Mouse (Mus musculus): ENCODE data around the gene Doc2b.

Doc2b gene

DNA sequence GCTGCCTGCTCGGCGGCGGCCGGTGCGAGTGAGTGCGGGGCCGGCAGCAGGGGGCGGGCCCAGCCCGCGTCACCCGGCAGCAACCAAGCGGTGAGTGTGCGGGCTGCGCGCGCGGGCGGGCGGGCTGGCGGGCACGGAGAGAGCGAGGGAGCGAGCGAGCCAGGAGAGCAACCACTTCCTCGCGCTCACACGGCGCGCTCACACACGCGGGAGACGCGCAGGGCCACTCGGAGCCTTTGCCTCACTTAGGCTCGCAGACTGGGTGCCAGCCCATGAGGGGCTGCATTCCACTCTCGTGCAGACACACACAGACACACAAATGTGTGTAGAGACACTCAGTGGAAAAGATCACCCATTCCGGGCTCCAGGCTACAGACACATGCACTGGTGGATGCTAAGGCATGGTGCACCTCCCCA, at the start of gene Doc2b:
Gene Doc2b (minus strand): TSS at position 21 of the 417 bp plus-strand sequence.
- peak; percentile 69 to 72 for DNase-seq

DNA sequence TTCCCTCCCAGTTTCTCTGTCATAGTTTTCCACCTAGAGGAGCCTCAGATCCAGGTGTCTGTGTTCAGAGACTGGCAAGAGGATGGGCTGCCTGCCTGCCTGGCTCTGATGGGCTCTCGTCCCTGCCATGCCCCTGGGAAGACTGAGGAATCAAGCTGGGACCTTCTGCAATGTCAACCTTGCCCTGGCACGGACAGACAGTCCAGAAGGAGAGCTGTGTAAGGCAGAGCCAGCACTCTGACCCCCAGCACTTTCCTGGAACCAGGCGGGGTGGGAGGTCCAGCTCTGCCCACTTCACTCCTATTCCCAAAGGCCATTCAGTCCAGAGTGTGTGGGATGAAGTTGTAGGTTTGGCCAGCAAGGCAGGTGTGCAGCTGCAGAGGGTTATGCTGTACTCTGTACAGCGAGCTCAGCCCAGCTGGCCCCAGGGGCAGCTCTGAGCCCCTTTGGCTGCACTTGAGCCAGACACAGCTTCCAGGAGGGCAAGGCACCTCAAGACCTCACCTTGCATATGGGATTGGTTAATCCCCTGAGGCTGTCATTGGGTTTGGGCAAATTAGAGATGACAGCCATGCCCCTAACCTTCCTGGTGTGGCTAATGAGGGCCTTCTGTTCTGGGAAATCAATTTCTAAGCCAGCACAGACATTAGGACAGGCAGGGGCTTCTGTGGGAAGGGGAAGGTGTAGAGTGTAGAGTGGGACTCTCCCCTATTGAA, 47.2 kb upstream of the Doc2b start:
- peak; percentile 75 to 85 for DNase-seq

DNA sequence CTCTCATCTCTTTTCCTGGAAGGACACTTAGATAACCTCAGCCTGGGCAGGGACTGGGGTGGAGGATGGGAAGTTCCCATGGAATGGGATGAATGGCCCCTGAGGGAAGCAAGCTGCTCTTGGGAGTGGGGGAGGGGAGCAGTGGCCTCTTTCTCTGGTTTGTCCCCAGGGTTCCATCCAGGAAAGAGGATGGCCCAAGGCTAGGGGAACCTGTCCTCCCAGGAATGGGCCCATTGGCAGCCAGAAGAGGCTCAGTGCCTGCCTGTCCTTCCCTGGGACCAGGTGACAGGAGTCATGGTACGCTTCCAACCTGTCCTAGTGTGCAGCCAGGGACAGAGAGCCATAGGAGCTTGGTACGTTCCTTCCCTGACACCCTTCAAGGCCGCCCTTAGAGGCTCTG, 45.7 kb upstream of the Doc2b start:
- peak; percentile 48 to 54 for DNase-seq

DNA sequence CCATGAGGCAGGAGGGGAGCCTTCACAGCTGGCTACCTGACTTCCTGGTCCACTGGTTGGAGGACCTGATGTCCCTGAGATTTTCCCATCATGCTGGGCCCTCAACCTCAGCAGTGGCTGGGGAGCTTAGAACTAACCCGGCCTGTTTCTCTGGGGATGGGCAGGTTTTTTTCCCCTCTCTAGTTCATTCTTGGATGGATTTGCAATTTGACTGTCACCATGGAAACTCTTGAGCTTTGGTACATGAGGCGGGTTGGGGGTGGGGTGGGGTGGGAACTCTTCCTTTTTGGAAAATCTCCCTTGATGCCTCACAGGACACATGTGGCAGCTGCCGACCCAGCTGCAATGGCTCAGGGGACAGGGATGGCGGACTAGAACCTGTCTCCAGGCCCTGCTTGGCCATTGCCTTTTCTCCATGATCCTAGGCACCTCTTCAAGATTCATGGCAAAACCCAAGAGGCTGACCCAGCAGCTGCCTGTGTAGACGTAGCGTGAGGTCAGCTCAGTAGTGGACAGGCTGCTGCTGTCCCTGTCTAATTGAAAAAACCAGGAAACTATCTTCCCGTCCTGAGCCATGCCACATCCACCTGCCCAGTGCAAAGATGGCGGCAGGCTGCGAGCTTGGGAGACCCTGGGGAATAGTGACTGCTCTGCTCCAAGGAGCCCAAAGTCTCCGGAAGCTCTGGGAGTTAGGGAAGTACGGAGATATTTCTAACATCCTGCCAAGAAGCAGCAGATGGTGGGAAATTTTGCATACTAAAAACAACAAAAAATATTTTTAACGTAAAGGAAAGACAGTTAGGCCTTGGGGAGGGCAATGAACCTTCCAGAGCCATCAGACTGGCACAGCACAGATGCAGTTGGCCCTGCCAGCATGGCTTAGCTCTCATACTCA, 43.9 kb upstream of the Doc2b start:
- no peak for DNase-seq

GRCm38 (mm10) chr11:75838861-75839426, 43.1 kb upstream of the Doc2b start:
- DNase-seq, result peak; percentile 62 to 71

DNA sequence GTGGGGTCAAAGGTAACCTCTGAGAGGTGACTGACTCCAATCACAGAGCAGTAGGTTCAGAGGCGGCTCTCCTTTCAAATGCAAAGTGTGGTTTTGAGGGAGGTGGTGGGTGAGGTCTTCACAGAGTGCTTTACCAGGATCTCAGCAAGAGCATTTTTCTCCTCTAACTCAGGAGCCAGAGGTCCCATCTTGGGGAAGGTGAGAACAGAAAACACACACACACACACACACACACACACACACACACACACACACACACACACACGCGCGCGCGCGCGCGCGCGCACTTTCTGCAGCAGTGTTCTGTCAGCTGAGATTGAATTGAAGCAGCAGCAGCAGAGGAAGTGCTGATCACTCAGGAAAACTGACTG, 40.4 kb upstream of the Doc2b start:
- DNase-seq, result no peak

DNA sequence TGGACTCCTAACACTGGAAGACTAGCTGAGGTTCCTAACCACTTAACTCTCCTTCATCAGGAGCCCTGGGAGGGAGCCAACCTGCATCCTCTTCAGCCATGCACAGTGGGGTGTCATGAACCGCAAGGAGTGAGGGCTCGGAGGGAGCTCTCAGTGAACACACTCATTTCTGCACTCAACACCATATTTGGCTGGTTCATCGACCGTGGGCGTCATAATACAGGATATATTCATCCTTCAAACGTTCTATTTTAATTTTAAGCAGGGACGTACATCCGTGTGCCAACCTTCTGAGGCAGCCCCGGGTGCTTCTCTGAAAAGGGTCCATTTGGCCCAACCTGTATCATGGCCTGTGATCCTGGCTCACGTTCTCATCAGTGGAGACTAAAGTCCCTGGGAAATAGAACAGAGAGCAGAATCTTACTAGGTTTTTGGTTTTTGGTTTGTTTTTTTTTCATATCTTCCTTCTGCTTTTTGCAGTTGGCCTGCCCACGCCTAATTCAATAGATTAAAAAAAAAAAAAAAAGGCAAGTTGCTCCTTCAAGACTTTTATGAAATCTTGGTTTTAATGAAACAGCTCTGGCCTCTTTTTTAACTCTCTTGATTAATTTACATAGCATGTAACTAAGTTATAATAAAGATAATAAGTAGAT, 39.9 kb upstream of the Doc2b start:
- DNase-seq, result no peak

DNA sequence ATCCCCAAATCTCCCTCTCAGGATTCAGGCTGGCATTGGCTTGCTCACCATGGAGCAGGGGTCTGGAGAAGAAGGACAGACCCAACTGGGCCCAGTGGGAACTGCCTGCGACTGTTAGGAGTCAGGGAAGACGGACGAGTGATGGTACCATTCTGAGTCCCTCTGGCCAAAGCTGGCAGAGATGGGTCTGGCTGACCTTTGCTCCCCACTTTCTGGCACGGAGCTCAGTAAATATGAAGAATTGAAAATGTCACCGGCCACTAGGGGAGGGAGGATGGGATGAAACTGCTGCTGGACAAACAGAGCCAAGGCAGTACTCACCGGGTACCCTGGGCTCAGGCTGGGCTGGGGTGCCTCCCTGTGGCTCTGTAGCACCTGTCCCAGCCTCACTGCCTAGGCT, 37.2 kb upstream of the Doc2b start:
- DNase-seq, result no peak

GRCm38 (mm10) chr11:75830386-75830785, 34.5 kb upstream of the Doc2b start:
- no peak for DNase-seq

- DNase-seq, result no peak
These were observed 31.6 kb upstream of the Doc2b start for GRCm38 (mm10) chr11:75827414-75827813.

DNA sequence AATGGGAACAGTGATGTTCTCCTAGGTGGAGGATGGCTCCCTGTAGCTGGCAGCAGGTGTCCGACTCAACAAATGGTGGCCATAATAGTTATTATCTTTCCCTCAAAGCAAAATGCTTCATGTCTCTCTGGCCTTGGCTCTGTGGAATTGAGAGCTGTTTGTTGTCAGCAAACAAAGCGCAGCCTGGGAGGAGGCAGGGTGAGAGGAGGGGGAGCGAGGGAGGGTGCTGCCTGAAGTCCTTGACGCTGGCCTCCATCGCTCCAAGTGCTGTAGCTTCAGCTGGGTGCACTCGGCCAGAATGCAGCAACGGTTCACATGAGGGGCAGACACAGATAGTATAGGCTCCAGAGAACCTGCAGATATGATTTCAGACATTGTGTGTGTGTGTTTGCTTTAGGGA, 27.7 kb upstream of the Doc2b start:
- no peak for DNase-seq

- DNase-seq, result no peak
These were observed 17.2 kb upstream of the Doc2b start for GRCm38 (mm10) chr11:75813085-75813484.

GRCm38 (mm10) chr11:75811900-75812299, 16.1 kb upstream of the Doc2b start:
- DNase-seq, result peak; percentile 66 to 76

DNA sequence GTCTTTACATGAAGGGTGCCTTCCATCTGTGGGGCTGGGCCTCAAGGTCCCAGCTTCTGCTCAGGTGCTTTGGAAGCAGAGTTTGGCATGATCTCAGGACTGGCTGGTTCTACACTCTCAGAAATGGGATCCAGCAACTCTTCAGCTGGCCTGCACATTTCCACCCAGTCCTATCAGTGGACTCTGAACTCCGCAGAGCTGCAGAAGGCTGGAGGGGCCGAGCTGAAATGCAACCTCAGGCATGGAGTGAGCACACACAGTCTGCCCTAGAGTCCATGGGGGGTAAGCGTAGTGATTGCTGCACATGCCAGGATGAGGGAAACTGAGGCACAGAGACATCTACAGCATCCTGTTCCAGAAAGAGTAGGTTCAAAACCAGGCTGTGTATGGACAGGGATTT, 14.7 kb upstream of the Doc2b start:
- DNase-seq, result no peak

- no peak for DNase-seq
These were observed 11.6 kb upstream of the Doc2b start for GRCm38 (mm10) chr11:75807486-75807885.

- DNase-seq, result no peak
These were observed 6.1 kb upstream of the Doc2b start for GRCm38 (mm10) chr11:75801771-75802550.

GRCm38 (mm10) chr11:75801369-75801768, 5.5 kb upstream of the Doc2b start:
- DNase-seq, result no peak

- DNase-seq, result no peak
These were observed 842 bp upstream of the Doc2b start for GRCm38 (mm10) chr11:75796536-75797246.

DNA sequence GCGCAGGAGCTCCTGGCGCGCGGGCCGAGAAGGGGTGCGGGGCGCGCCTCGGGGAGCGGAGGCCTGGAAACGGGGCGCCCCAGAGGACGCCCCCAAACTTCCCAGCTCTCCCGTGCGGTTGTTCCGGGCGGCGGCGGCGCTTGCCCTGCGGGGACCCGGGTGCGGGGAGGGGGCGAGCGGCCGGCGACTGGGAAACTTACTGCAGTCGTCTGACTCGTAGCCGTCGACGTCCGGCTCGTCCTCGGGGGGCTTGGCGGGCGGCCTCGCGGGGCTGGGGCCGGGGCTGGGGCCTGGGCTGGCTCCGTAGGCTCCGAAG, 570 bp downstream of the Doc2b start:
- DNase-seq, result peak in 1 of 2 experiments; percentile 34

GRCm38 (mm10) chr11:75794602-75795320, 1.1 kb downstream of the Doc2b start:
- no peak for DNase-seq

DNA sequence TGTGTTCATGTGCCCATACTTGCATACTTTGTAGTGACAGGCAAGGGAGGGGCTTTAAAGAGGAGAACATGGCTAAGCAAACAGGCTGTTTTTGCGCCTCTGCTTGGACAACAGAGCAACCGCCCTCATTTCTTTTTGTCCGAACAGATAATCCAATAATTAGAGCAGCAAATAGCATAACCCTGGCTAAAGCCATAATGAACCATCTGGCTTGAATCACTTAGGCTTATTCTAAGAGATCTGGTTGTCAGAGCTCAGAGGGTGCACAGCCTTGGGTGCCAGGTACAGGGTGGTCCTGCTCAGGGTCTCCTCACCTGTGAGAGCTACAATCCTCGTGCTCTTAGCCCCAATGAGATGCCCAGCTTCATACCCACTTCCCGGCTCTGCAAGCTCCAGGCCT, 2.5 kb downstream of the Doc2b start:
- DNase-seq, result no peak

Measured in cerebellum, postnatal 10 days (tissue).